Mouse (Mus musculus): ENCODE measurements at regions not wholly inside any gene's neighbourhood (a gene's known extent, or its start where the extent isn't known, plus 50 kb on each side); places are given as distances from the start of the nearest gene placed in this dataset.

GRCm38 (mm10) chr15:96874145-96874544 is 174.6 kb upstream of the Slc38a2 start:
- DNase-seq (ENCODE audit: low read depth in 1 of 2, low spot score in 2 of 2): no peak
- WGBS: 85% methylated on average over 8 of the region's 8 CpGs
- H3K36me3 ChIP-seq (ENCODE audit: control insufficient read depth, insufficient read depth, low read length): no peaks in the 10 kb centered on the region
- H3K4me1 ChIP-seq (ENCODE audit: control insufficient read depth, insufficient read depth, insufficient read length): no peaks in the 10 kb centered on the region
- H3K27me3 ChIP-seq (ENCODE audit: control insufficient read depth, insufficient read depth, low read length): no peaks in the 10 kb centered on the region
- H3K27ac ChIP-seq (ENCODE audit: insufficient read depth, low read length): no peak overlapping the region
- TF ChIP-seq CTCF (IDR thresholded peaks at IDR 0.05; ENCODE audit: extremely low read depth, insufficient read depth, insufficient read length, insufficient replicate concordance): no peak
- TF ChIP-seq POLR2A (IDR thresholded peaks at IDR 0.05; ENCODE audit: low read depth, low read length): no peak
- no peak overlapping the region for H3K4me3 ChIP-seq (ENCODE audit: extremely low read depth, insufficient read depth, insufficient read length)

- no peak for DNase-seq (ENCODE audit: low read depth in 1 of 2, low spot score in 2 of 2)
- no peaks in the 10 kb centered on the region for H3K4me1 ChIP-seq (ENCODE audit: control insufficient read depth, insufficient read depth, insufficient read length)
- H3K4me3 ChIP-seq (ENCODE audit: extremely low read depth, insufficient read depth, insufficient read length): no peak overlapping the region
- H3K27ac ChIP-seq (ENCODE audit: insufficient read depth, low read length): no peak overlapping the region
- no peaks in the 10 kb centered on the region for H3K27me3 ChIP-seq (ENCODE audit: control insufficient read depth, insufficient read depth, low read length)
- H3K36me3 ChIP-seq (ENCODE audit: control insufficient read depth, insufficient read depth, low read length): no peaks in the 10 kb centered on the region
- TF ChIP-seq POLR2A (IDR thresholded peaks at IDR 0.05; ENCODE audit: low read depth, low read length) (no peak), CTCF (IDR thresholded peaks at IDR 0.05; ENCODE audit: extremely low read depth, insufficient read depth, insufficient read length, insufficient replicate concordance) (no peak)
- 92% methylated on average over 7 of the region's 7 CpGs for WGBS
These were observed 174.0 kb upstream of the Slc38a2 start for GRCm38 (mm10) chr15:96873562-96873961.

- DNase-seq (ENCODE audit: low read depth in 1 of 2, low spot score in 2 of 2): no peak
- Histone ChIP-seq H3K27me3 (ENCODE audit: control insufficient read depth, insufficient read depth, low read length) (no peaks in the 10 kb centered on the region), H3K36me3 (ENCODE audit: control insufficient read depth, insufficient read depth, low read length) (no peaks in the 10 kb centered on the region), H3K4me1 (ENCODE audit: control insufficient read depth, insufficient read depth, insufficient read length) (no peaks in the 10 kb centered on the region), H3K27ac (ENCODE audit: insufficient read depth, low read length) (no peak overlapping the region), H3K4me3 (ENCODE audit: extremely low read depth, insufficient read depth, insufficient read length) (no peak overlapping the region)
- 71% methylated on average over 4 of the region's 4 CpGs for WGBS
- TF ChIP-seq POLR2A (IDR thresholded peaks at IDR 0.05; ENCODE audit: low read depth, low read length): no peak
- no peak for TF ChIP-seq CTCF (IDR thresholded peaks at IDR 0.05; ENCODE audit: extremely low read depth, insufficient read depth, insufficient read length, insufficient replicate concordance)
These were observed 173.6 kb upstream of the Slc38a2 start for GRCm38 (mm10) chr15:96873126-96873525.

- H3K27ac ChIP-seq (ENCODE audit: insufficient read depth, low read length): no peak overlapping the region
- no peak overlapping the region for H3K4me3 ChIP-seq (ENCODE audit: extremely low read depth, insufficient read depth, insufficient read length)
- TF ChIP-seq CTCF (IDR thresholded peaks at IDR 0.05; ENCODE audit: extremely low read depth, insufficient read depth, insufficient read length, insufficient replicate concordance): no peak
- no peak for TF ChIP-seq POLR2A (IDR thresholded peaks at IDR 0.05; ENCODE audit: low read depth, low read length)
- DNase-seq (ENCODE audit: low read depth in 1 of 2, low spot score in 2 of 2): no peak
- H3K36me3 ChIP-seq (ENCODE audit: control insufficient read depth, insufficient read depth, low read length): no peaks in the 10 kb centered on the region
- WGBS: 93% methylated on average over 7 of the region's 7 CpGs
- H3K4me1 ChIP-seq (ENCODE audit: control insufficient read depth, insufficient read depth, insufficient read length): no peaks in the 10 kb centered on the region
- H3K27me3 ChIP-seq (ENCODE audit: control insufficient read depth, insufficient read depth, low read length): no peaks in the 10 kb centered on the region
These were observed 168.2 kb upstream of the Slc38a2 start for GRCm38 (mm10) chr15:96867701-96868100.

GRCm38 (mm10) chr15:96865932-96866331 is 166.4 kb upstream of the Slc38a2 start:
- no peak for DNase-seq (ENCODE audit: low read depth in 1 of 2, low spot score in 2 of 2)
- Histone ChIP-seq H3K4me3 (ENCODE audit: extremely low read depth, insufficient read depth, insufficient read length) (no peak overlapping the region), H3K27me3 (ENCODE audit: control insufficient read depth, insufficient read depth, low read length) (no peaks in the 10 kb centered on the region), H3K36me3 (ENCODE audit: control insufficient read depth, insufficient read depth, low read length) (no peaks in the 10 kb centered on the region), H3K4me1 (ENCODE audit: control insufficient read depth, insufficient read depth, insufficient read length) (no peaks in the 10 kb centered on the region), H3K27ac (ENCODE audit: insufficient read depth, low read length) (no peak overlapping the region)
- 82% methylated on average over 7 of the region's 7 CpGs for WGBS
- TF ChIP-seq CTCF (IDR thresholded peaks at IDR 0.05; ENCODE audit: extremely low read depth, insufficient read depth, insufficient read length, insufficient replicate concordance) (no peak), POLR2A (IDR thresholded peaks at IDR 0.05; ENCODE audit: low read depth, low read length) (no peak)

GRCm38 (mm10) chr15:96857709-96858108 is 158.2 kb upstream of the Slc38a2 start:
- TF ChIP-seq CTCF (IDR thresholded peaks at IDR 0.05; ENCODE audit: extremely low read depth, insufficient read depth, insufficient read length, insufficient replicate concordance) (no peak), POLR2A (IDR thresholded peaks at IDR 0.05; ENCODE audit: low read depth, low read length) (no peak)
- Histone ChIP-seq H3K27me3 (ENCODE audit: control insufficient read depth, insufficient read depth, low read length) (no peaks in the 10 kb centered on the region), H3K4me3 (ENCODE audit: extremely low read depth, insufficient read depth, insufficient read length) (no peak overlapping the region), H3K36me3 (ENCODE audit: control insufficient read depth, insufficient read depth, low read length) (no peaks in the 10 kb centered on the region), H3K4me1 (ENCODE audit: control insufficient read depth, insufficient read depth, insufficient read length) (no peaks in the 10 kb centered on the region), H3K27ac (ENCODE audit: insufficient read depth, low read length) (no peak overlapping the region)
- 88% methylated on average over 3 of the region's 3 CpGs for WGBS
- no peak for DNase-seq (ENCODE audit: low read depth in 1 of 2, low spot score in 2 of 2)

GRCm38 (mm10) chr15:96851970-96852768 is 152.6 kb upstream of the Slc38a2 start:
- WGBS: 84% methylated on average over 21 of the region's 21 CpGs
- Histone ChIP-seq H3K4me1 (ENCODE audit: control insufficient read depth, insufficient read depth, insufficient read length) (no peaks in the 10 kb centered on the region), H3K27me3 (ENCODE audit: control insufficient read depth, insufficient read depth, low read length) (no peaks in the 10 kb centered on the region), H3K36me3 (ENCODE audit: control insufficient read depth, insufficient read depth, low read length) (no peaks in the 10 kb centered on the region), H3K27ac (ENCODE audit: insufficient read depth, low read length) (no peak overlapping the region), H3K4me3 (ENCODE audit: extremely low read depth, insufficient read depth, insufficient read length) (no peak overlapping the region)
- DNase-seq (ENCODE audit: low read depth in 1 of 2, low spot score in 2 of 2): no peak
- TF ChIP-seq CTCF (IDR thresholded peaks at IDR 0.05; ENCODE audit: extremely low read depth, insufficient read depth, insufficient read length, insufficient replicate concordance) (no peak), POLR2A (IDR thresholded peaks at IDR 0.05; ENCODE audit: low read depth, low read length) (no peak)
